Mouse (Mus musculus) hindbrain, embryonic 16.5 days (tissue): ENCODE measurements at regions not wholly inside any gene's neighbourhood (a gene's known extent, or its start where the extent isn't known, plus 50 kb on each side); places are given as distances from the start of the nearest gene placed in this dataset.

Experiments used
- ATAC-seq: fragments of 200-750 bp; cut with Nextera tagmentation; 2 replicates; pipeline ENCODE4 v1.8.0; 2017; ENCODE audit warnings: moderate TSS enrichment, moderate library complexity
- H3K27ac ChIP-seq: fragments of 300-500 bp; sonication (generic); 2 replicates; pipeline ENCODE4 v1.5.1; 2014; ENCODE audit warnings: low read depth, mild to moderate bottlenecking, control low read depth, low read length, moderate library complexity
- H3K27me3 ChIP-seq: fragments of 300-500 bp; sonication (generic); replicated peaks from 2 replicates; pipeline ENCODE4 v1.6.1; 2014; ENCODE audit warnings: low read length; ENCODE audit not compliant: control insufficient read depth, insufficient read depth
- H3K36me3 ChIP-seq: fragments of 300-500 bp; sonication (generic); 2 replicates; pipeline ENCODE4 v1.6.1; 2014; ENCODE audit warnings: mild to moderate bottlenecking, low read length, moderate library complexity, mixed read lengths; ENCODE audit not compliant: control insufficient read depth, insufficient read depth
- H3K4me1 ChIP-seq: fragments of 300-500 bp; sonication (generic); 2 replicates; pipeline ENCODE4 v1.6.1; 2014; ENCODE audit warnings: low read depth, low read length; ENCODE audit not compliant: control insufficient read depth, insufficient read depth
- H3K4me2 ChIP-seq: fragments of 300-500 bp; sonication (generic); 2 replicates; pipeline ENCODE4 v1.6.1; 2014; ENCODE audit warnings: mild to moderate bottlenecking, low read length, control low read depth, moderate library complexity
- H3K4me3 ChIP-seq: fragments of 300-500 bp; sonication (generic); 2 replicates; pipeline ENCODE4 v1.5.1; 2014; ENCODE audit warnings: mild to moderate bottlenecking, low read length, control low read depth, moderate library complexity
- H3K9ac ChIP-seq: fragments of 300-500 bp; sonication (generic); 2 replicates; pipeline ENCODE4 v1.6.1; 2014; ENCODE audit warnings: low read depth, mild to moderate bottlenecking, control low read depth, low read length, moderate library complexity
- H3K9me3 ChIP-seq: fragments of 300-500 bp; sonication (generic); 2 replicates; pipeline ENCODE4 v1.6.1; 2014; ENCODE audit warnings: mild to moderate bottlenecking, low read length, moderate library complexity; ENCODE audit not compliant: control insufficient read depth
- WGBS: fragments of 180-500 bp; shearing (Covaris S2); extraction: QIAGEN DNeasy Blood & Tissue Kit; methylation state at CpG from one replicate; pipeline ENCODE4 v1.1.7; 2014; 5-methylcytosine and 5-hydroxymethylcytosine counted together

DNA sequence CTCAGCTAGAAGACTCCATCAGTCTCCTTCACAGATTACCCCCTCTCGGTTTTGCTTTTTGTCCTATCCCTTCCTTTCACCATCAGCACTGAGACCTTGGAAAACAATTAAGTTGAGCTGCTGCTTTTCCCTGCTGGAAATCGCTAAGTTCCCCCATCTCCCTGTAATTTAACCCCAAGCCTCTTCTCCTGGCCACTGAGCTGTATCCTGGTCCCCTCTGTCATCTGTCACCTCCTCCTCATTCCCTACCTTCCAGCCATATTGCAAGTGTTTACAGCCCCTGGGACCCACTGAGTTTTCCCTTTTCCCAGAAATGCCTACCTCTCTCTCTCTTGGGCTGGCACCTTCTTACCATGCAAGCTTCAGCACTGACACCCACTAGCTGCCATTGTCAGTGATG lies 140.3 kb downstream of the Ttc8 start:
- Histone ChIP-seq H3K4me1 (no peaks in the 10 kb centered on the region), H3K27ac (no peak overlapping the region), H3K4me3 (no peak overlapping the region), H3K27me3 (no peaks in the 10 kb centered on the region), H3K9ac (no peak overlapping the region), H3K9me3 (no peaks in the 10 kb centered on the region), H3K4me2 (no peak overlapping the region), H3K36me3 (no peaks in the 10 kb centered on the region)
- WGBS, result 42% methylated on average over 2 of the region's 2 CpGs
- no peak for ATAC-seq

DNA sequence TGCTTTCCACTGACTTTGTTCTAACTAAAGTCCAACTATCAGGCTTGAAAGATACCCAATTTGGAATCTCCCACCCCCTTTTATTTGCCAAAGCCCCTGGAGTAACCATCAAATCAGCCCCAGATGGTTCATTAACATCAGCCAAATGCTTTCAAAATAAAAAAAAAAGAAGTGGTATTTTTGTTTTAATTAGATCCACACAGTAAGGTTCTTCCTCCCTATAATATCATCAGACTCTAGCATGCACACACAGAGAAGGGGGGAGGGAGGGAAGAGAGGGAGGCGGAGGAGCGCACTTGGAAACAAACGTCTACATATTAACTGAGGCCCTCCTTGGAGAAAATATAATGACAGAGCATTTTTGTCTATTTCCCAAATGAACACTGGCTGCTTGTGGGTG lies 143.1 kb downstream of the Ttc8 start:
- Histone ChIP-seq H3K9ac (no peak overlapping the region), H3K36me3 (no peaks in the 10 kb centered on the region), H3K27ac (no peak overlapping the region), H3K27me3 (no peaks in the 10 kb centered on the region), H3K4me1 (no peaks in the 10 kb centered on the region), H3K9me3 (no peaks in the 10 kb centered on the region), H3K4me2 (no peak overlapping the region), H3K4me3 (no peak overlapping the region)
- no peak for ATAC-seq
- 55% methylated on average over 3 of the region's 3 CpGs for WGBS

DNA sequence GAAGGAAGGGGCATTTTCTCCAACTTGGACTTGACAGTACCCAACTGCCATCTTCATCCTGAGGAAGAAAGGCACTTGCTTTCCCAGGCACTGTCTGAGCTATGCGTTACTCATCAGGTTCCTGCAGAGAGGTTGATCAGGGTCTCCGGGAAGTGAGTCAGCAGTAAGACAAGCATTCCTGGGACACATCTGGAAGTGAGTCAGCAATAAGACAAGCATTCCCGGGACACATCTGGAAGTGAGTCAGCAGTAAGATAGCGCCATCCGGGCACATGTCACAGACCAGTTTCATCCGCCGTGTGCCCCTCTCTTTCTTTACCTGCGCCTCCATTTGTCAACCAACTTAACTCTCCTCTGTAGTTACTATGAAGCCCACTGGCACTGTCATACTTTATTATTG lies 143.5 kb downstream of the Ttc8 start:
- no peak overlapping the region for H3K9ac ChIP-seq
- H3K36me3 ChIP-seq, result no peaks in the 10 kb centered on the region
- 89% methylated on average over 8 of the region's 8 CpGs for WGBS
- no peak overlapping the region for H3K27ac ChIP-seq
- H3K9me3 ChIP-seq, result no peaks in the 10 kb centered on the region
- ATAC-seq, result no peak
- H3K27me3 ChIP-seq, result no peaks in the 10 kb centered on the region
- no peaks in the 10 kb centered on the region for H3K4me1 ChIP-seq
- no peak overlapping the region for H3K4me3 ChIP-seq
- no peak overlapping the region for H3K4me2 ChIP-seq

GRCm38 (mm10) chr12:99067962-99068361 lies 147.6 kb downstream of the Ttc8 start:
- Histone ChIP-seq H3K4me1 (no peaks in the 10 kb centered on the region), H3K4me3 (no peak overlapping the region), H3K27ac (no peak overlapping the region), H3K9me3 (no peaks in the 10 kb centered on the region), H3K4me2 (no peak overlapping the region), H3K9ac (no peak overlapping the region), H3K27me3 (no peaks in the 10 kb centered on the region), H3K36me3 (no peaks in the 10 kb centered on the region)
- 78% methylated on average over 3 of the region's 3 CpGs for WGBS
- ATAC-seq, result no peak

DNA sequence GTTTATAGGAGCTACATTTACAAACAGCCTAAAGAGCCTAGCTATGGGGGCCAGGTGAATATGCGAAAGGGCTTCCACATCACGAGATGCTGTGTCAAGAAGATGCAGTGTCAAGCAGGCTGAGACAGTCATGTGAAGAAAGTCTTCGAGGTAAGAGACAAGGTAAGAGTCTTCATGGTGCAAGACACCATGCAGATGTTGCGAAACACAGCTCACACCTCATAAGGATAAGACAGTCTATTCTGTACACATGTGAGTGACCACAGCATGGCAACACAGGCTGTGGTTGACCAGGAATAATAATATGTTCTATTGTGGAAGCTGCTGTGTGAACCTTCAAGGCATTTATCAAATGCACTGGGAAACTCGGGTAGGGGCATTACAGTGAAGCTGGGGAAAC lies 153.4 kb downstream of the Ttc8 start:
- no peak overlapping the region for H3K9ac ChIP-seq
- H3K27ac ChIP-seq, result no peak overlapping the region
- no peak overlapping the region for H3K4me2 ChIP-seq
- ATAC-seq, result no peak
- no peaks in the 10 kb centered on the region for H3K36me3 ChIP-seq
- H3K9me3 ChIP-seq, result no peaks in the 10 kb centered on the region
- WGBS, result 88% methylated on average over 5 of the region's 5 CpGs
- no peaks in the 10 kb centered on the region for H3K27me3 ChIP-seq
- no peak overlapping the region for H3K4me3 ChIP-seq
- H3K4me1 ChIP-seq, result no peaks in the 10 kb centered on the region

- H3K27ac ChIP-seq, result no peak overlapping the region
- no peak for ATAC-seq
- H3K4me3 ChIP-seq, result no peak overlapping the region
- H3K27me3 ChIP-seq, result no peaks in the 10 kb centered on the region
- no peaks in the 10 kb centered on the region for H3K9me3 ChIP-seq
- 62% methylated on average over 3 of the region's 3 CpGs for WGBS
- no peaks in the 10 kb centered on the region for H3K4me1 ChIP-seq
- H3K4me2 ChIP-seq, result no peak overlapping the region
- no peak overlapping the region for H3K9ac ChIP-seq
- no peaks in the 10 kb centered on the region for H3K36me3 ChIP-seq
These were observed 157.0 kb downstream of the Ttc8 start for GRCm38 (mm10) chr12:99077366-99077765.

DNA sequence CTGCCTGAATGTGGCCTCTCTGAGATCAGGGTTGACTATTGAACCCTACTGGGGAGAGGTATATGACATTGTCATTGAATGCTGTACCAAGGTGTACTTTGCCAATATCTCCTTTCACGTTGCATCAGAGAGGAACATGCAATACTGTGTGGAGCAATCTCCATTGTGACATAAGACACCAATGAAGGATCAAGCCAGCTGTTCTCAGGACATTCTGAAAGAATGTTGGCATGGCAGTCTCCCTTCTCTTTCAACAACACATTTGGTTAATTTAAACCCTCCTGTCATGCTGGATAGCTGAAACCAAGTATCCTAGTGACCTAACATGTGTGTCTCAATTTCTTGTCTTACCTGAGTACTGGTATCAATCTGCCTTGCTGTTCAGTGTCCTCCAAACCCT lies 159.5 kb downstream of the Ttc8 start:
- no peaks in the 10 kb centered on the region for H3K27me3 ChIP-seq
- no peak for ATAC-seq
- H3K36me3 ChIP-seq, result no peaks in the 10 kb centered on the region
- H3K4me2 ChIP-seq, result no peak overlapping the region
- H3K27ac ChIP-seq, result no peak overlapping the region
- no peak overlapping the region for H3K4me3 ChIP-seq
- H3K4me1 ChIP-seq, result peaks cover 14% of the 10 kb centered on the region
- H3K9me3 ChIP-seq, result no peaks in the 10 kb centered on the region
- no peak overlapping the region for H3K9ac ChIP-seq
- 80% methylated on average over 1 of the region's 1 CpGs for WGBS

DNA sequence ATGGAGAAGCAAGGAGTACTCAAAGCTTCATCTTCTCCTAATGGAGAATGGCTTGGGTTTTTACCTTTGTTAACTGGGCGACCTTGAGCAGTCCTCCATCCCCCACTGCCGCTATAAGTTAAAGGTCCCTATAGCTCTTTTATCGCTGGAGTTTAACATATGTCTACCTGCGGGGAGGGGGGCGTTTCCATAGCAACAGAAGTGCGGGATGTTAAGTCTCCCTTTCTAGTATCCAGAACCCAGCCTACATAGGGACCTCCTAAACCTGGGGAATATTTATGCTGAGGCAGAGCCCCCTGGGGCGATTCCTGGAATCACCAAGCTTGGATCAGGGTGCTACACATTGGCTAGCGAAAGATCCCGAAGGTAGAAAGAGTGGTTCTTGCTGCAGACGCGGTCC lies 163.2 kb downstream of the Ttc8 start:
- H3K36me3 ChIP-seq, result no peaks in the 10 kb centered on the region
- ATAC-seq, result no peak
- H3K9ac ChIP-seq, result no peak overlapping the region
- H3K9me3 ChIP-seq, result no peaks in the 10 kb centered on the region
- H3K4me3 ChIP-seq, result no peak overlapping the region
- H3K27me3 ChIP-seq, result no peaks in the 10 kb centered on the region
- WGBS, result 41% methylated on average over 11 of the region's 11 CpGs
- 0 out of 2 replicates have a peak overlapping the region, but pooled peaks have one; percentile 26 for H3K27ac ChIP-seq
- peaks cover 22% of the 10 kb centered on the region for H3K4me1 ChIP-seq
- peak overlapping the region; percentile 28; the same call in 1 of the 2 replicates for H3K4me2 ChIP-seq

GRCm38 (mm10) chr12:99084144-99084543 lies 163.8 kb downstream of the Ttc8 start:
- ATAC-seq, result peak; percentile 91
- H3K4me2 ChIP-seq, result peak overlapping the region; percentile 28

DNA sequence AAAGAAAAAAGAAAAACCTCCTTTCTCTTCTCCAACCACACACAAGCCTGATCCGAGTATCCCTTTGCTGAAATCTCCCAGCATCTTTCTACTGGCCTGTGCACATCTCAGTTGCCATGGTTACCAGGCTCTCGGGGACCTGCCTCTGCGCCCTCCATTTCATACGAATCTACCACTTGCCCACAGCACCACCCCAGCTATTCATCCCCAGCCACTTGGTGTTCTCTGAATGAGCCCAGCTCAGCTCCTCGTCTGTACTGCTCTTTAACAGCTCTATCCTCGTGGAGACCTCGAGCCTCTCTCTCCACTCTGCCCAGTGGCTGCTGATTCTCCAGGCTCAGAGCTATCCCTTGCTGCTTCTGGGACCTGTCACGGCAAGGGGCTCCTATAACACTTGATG lies 166.9 kb downstream of the Ttc8 start:
- Histone ChIP-seq H3K4me1 (peaks cover 22% of the 10 kb centered on the region), H3K4me3 (no peak overlapping the region), H3K27me3 (no peaks in the 10 kb centered on the region), H3K36me3 (no peaks in the 10 kb centered on the region), H3K9me3 (no peaks in the 10 kb centered on the region), H3K9ac (no peak overlapping the region), H3K4me2 (no peak overlapping the region), H3K27ac (peak overlapping the region; percentile 71)
- ATAC-seq, result peak; percentile 81
- WGBS, result 8% methylated on average over 8 of the region's 8 CpGs

More at GRCm38 (mm10) chr12:99084144-99084543, 163.8 kb downstream of the Ttc8 start:
- no peaks in the 10 kb centered on the region for H3K9me3 ChIP-seq
- H3K27ac ChIP-seq, result 0 out of 2 replicates have a peak overlapping the region, but pooled peaks have one; percentile 1
- H3K4me3 ChIP-seq, result no peak overlapping the region
- WGBS, result 3% methylated on average over 18 of the region's 18 CpGs
- 0 out of 2 replicates have a peak overlapping the region, but pooled peaks have one; percentile 11 for H3K9ac ChIP-seq
- peaks cover 22% of the 10 kb centered on the region for H3K4me1 ChIP-seq
- no peaks in the 10 kb centered on the region for H3K27me3 ChIP-seq
- no peaks in the 10 kb centered on the region for H3K36me3 ChIP-seq
